Mouse (Mus musculus) gastrocnemius, postnatal 4 days (tissue): Measurements from ENCODE around the gene Fgd4. TPM values are rescaled to one million over a fixed set of nuclear protein-coding genes. Genes with fewer than 3 reads are reported as not detected.

ENCODE experiments used
- DNase-seq, 2 experiments: peaks; one replicate each; pipeline ENCODE4 v3.0.0; 2021 to 2022; ENCODE audit warnings: low spot score in 2 of 2, mixed read lengths in 2 of 2
- long read RNA-seq, 2 experiments: library from polyadenylated mRNA; stranded (forward); transcript quantifications; one replicate each; pipeline ENCODE4 v2.0.0; 2021
- total RNA-seq, 2 experiments: library from RNA; stranded (reverse); gene quantifications; 2 replicates each; pipeline ENCODE4 v1.2.3; 2021

Gene Fgd4
- total RNA-seq, result 10 to 100 TPM; 12.5 TPM
- long read RNA-seq, experiment 1, partial matches to known transcripts, result 0 of 4 reads
- long read RNA-seq, experiment 1, other reads (novel, unspliced or antisense), result 1 of 4 reads
- long read RNA-seq, experiment 2, partial matches to known transcripts, result 0 of 6 reads
- long read RNA-seq, experiment 2, other reads (novel, unspliced or antisense), result 3 of 6 reads

GRCm38 (mm10) chr16:16600461-16600860 lies at the start of gene Fgd4:
Fgd4 (minus strand) TSS chr16:16600549.
- no peak for DNase-seq

DNA sequence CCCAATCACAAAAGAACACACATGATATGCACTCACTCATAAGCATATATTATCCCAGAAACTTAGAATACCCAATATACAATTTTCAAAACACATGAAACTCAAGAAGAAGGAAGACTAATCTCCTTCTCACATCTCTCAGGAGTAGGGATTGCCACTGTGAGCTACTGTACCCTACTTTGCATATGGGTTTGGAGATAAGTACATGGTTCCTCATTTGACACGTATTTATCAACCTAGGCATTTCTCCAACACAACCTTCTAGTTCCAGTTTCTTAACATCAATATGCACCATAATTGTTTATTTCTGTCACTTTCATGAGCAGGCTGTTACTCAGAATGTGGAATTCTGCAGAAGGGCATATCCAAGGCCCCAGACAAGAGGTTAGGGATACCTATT lies 44.8 kb upstream of the Fgd4 start:
- DNase-seq, result no peak

DNA sequence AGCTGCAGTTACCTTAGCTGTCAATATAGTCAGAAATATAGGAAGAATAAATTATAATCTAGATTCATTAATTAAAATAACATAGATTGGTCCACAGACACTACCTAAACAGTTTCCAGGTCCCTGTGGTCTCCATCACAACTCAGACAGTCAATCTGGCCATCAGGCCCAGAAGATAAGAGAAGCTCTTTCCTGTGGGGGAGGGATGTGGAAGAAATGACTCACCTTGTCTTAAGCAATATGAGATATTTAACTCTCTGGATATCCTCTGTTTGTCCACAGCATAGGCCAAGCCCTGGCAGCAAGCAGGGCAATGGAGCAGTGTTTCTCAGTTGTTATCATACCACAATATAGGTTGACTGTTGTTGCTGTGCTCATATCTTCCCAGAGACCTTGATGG lies 33.4 kb upstream of the Fgd4 start:
- DNase-seq, result no peak

GRCm38 (mm10) chr16:16599586-16600401 lies 555 bp downstream of the Fgd4 start:
- DNase-seq, result peak; percentile 23 to 36

- no peak for DNase-seq
Measured at GRCm38 (mm10) chr16:16596582-16596981, 3.8 kb downstream of the Fgd4 start.

DNA sequence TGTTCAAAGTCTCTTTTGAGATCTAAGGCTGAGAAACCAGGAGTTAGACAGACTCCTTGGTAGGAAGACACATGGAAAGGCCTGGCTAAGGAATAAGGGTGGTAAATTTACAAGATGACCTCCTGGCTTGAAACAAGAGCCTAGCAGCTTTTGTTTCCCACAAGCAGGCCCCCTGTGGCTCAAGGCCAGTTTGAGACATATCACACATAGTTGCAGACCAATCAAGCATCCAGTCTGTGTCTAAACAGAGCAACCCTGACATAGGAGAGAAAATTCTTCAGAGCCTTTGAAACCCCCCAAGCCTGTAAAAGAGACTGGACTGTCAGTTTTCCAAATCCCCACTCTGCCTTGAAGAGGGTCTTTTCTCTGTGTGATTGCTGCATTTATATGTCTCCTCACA lies 7.7 kb downstream of the Fgd4 start:
- DNase-seq, result no peak

DNA sequence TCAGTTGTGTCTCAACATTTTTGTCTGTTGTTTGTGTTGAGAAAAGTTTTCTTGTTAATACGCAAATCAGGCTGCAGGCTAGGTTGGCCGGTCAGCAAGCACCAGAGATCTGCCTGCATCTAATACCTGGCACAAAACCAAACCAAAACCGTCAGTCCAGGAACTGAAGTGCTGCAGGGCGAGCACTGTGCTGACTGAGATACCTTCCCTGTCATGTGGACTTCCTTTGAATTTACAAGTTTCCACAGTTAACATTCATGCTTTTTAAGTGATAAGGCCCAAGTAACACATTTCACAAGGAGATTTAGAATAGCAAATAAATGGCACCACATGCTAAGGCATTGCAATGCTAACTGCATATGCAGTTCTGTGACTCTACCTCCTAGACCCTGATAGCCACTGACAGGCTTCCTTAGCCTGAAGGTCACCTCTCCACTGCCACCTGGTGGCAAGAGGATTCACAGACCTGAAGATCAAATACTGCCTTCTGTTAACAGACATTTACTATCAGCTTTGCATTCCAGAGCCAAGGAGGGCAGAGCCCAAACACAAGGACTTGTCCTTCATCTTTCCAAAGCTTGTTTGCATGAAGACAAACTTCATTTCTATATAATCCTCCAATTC lies 15.8 kb downstream of the Fgd4 start:
- peak; percentile 35 to 61 for DNase-seq

GRCm38 (mm10) chr16:16576556-16576955 lies 23.8 kb downstream of the Fgd4 start:
- DNase-seq, result no peak

DNA sequence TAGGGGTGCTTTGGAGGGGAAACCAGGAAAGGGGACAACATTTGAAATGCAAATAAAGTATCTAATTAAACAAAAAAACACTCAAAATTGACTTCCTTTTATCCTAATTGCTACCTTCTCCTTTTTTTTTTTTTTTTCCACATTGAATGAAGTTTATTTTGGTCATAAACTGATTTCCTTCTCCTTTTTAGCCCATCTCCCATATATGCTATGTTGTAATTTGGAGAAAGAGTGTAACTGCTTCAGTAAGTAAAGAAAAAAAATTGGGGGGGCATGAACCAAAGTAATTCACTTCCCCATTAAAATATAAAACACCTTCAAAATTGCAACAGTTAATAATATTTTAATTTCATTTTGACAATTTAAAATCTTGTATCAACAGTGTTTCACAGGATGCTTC lies 25.8 kb downstream of the Fgd4 start:
- DNase-seq, result no peak

DNA sequence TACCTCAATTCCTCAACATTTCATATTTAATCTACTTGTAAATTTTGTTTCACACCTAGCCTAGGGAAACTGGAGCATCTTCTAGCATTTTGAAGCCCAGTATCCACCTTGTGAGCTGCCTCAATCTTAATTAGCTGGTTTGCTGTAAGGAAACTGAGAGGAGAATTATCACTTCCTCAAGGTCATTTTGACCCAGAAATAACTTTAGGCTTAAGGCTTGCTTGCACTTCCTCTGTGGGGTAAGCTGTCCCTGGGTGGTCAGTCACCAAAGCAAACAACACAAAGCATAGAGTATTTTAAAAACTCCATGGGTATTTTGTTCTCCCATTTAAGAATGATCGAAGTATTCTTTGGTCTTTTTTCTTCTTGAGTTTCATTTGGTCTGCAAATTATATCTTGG lies 27.2 kb downstream of the Fgd4 start:
- no peak for DNase-seq

- DNase-seq, result no peak
Measured at GRCm38 (mm10) chr16:16571356-16571755, 29.0 kb downstream of the Fgd4 start.

DNA sequence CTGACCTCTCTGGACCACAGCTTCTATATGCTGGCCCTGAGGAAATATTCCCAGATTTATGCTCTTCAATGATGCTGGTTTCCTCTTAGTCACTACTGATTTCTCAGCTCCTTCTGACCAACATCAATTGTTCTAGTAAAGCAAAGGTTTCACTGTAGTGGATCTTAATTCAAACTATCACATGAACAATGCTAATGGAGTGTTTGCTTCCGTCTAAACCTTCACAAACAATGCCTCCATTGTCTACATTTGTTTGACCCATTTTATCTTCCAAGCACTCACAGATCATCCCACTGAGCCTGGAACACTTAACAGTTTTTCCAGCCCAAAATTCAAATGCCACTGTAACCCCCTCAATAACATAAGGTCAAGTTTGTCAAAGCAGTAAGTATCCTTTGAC lies 33.6 kb downstream of the Fgd4 start:
- no peak for DNase-seq

DNA sequence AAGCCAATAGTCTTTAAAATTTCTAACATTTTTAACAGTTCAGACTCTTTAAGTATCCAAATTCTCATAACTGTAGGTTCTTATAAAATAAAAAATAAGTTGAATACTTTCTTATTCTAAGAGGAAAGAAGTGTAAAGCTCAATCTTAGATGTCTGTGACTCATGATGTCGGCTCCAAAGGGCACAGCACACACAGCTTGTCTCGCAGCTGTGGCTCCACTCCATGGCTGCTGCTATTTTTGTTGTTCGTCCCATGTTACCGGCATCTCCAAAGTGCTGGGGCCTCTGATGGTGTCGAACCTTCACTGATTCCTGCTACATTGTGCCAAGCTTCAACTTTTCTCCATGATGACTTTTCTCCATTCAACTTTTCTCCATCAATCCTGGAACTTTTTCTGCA lies 34.1 kb downstream of the Fgd4 start:
- DNase-seq, result no peak

GRCm38 (mm10) chr16:16565786-16566185 lies 34.6 kb downstream of the Fgd4 start:
- no peak for DNase-seq

- no peak for DNase-seq
Measured at GRCm38 (mm10) chr16:16560718-16561117, 39.6 kb downstream of the Fgd4 start.

DNA sequence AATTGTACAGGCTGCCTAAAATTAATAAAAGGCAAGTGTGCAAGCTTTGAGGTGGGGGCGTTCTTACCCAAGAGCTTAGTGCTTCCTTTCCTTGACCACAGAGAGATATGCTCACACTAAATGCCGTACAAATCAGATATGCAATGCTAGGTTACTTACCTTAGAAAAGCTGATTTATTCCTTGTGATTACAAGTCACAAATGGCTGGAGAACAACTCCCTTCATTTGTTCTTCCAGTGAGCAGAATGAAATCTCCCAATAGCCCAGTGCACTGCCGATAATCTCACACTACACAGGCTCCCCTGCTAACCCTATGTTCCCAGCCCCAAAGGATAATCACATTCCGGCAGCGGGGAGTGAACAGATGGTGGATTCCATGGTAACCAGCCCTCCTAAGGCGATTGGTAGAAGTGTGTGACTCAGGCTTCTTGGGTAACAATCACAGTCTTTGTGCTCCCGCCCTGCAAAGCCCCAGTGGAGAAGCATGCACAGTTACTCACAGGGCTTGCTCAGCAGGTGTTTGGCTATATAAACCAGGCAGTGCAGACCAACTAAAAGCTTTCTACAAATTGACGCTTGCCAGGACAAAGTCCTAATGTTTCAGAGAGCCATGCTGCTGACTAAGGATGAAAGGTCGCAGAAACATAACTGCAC lies 40.3 kb downstream of the Fgd4 start:
- peak in 1 of 2 experiments; percentile 37 for DNase-seq

DNA sequence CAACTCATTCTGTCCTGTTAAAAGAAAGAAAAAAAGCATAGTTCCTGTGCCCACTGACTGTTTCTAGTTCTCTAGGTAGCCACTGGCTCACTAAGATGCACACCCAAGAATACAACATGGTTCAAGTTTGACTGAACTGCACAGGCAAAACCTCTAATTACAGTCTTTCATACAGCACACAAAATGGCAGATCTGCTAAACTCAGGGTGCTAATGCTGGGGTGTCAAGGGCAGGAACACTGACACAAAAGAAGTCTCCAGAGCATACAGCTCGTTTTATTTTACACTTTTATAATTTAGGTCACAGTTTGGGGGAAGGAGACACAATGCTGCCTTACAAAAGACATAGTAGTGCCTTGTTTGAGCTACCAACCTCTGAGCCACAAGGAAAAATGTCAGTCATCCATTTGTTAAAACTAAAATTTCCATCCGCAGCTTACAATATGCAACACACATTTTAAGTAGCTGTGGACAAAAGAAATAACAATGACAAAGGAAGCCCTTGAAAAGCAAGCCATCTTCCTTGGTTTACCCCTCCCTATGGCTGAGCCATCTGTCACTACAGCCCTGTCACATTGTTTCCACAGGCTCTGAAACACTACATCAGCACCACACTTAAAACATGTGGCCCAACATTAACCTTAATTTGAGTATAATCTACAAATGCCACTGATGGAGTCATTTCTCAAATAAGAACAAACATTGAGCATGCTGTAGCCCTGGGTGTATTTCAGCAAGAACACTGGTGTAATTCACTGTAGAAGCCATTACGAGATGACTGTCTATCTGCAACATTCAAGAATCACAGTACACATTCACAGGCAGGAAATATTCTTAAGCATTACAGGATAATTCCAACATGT lies 41.1 kb downstream of the Fgd4 start:
- no peak for DNase-seq

GRCm38 (mm10) chr16:16557738-16558137 lies 42.6 kb downstream of the Fgd4 start:
- no peak for DNase-seq

- no peak for DNase-seq
Measured at GRCm38 (mm10) chr16:16554098-16554497, 46.3 kb downstream of the Fgd4 start.

- DNase-seq, result no peak
Measured at GRCm38 (mm10) chr16:16552197-16552596, 48.2 kb downstream of the Fgd4 start.

DNA sequence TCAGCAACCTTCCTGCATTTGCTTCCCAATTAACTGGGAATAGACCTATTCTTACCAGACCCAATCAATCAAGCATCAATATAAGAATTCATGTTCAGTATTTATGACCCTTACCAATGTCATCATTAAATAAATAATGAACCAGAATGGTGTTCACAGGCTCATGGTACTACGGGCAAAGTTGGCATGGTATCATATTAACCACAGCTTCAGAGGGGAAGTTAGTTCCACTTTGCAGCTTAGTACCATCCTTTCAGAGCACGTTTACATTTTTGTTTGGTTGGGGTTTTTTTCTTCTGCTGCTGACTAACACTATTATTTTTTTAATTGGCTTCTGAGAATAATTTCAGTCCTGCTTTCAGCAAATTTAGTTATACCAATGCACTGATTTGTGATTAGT lies 51.2 kb downstream of the Fgd4 start:
- DNase-seq, result no peak
